Mouse (Mus musculus): ENCODE measurements around the gene Cd200r3. TPM values are rescaled to one million over a fixed set of nuclear protein-coding genes. Genes with fewer than 3 reads are reported as not detected.

The Cd200r3 gene
- total RNA-seq, 2 experiments from 2014 or later: not detected

DNA sequence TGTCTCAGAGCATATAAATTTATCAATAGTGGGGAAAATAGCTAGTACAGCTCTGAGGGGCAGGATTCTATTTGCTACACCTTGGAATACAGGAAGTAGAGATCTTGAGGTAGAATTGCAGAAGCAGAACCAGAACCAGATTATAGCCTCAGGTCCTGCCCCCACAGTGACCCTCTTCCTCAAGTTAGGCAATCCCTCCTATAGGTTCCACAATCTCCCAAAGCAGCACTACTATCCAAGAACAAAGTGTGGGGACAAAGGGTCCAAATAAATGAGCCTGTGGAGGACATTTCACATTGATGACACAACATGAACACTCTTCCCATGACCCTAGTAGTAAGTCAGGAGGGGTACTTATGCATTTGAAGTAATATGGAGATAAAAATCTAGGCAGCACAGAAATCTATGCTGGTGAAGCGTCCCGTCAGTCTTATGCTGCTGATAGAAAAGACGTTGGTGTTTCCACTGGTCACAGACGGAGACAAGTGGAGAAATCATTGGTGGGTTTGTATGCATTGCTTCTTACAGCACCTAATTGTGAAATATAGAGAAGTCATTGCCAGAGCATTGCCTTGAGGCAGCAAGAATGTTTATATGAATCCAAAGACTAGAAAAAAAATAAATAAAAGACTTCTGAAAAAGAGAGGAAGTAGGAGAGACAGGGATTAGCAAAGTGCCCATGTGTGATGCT is 45.3 kb downstream of the Cd200r3 start:
- no peak for DNase-seq

DNA sequence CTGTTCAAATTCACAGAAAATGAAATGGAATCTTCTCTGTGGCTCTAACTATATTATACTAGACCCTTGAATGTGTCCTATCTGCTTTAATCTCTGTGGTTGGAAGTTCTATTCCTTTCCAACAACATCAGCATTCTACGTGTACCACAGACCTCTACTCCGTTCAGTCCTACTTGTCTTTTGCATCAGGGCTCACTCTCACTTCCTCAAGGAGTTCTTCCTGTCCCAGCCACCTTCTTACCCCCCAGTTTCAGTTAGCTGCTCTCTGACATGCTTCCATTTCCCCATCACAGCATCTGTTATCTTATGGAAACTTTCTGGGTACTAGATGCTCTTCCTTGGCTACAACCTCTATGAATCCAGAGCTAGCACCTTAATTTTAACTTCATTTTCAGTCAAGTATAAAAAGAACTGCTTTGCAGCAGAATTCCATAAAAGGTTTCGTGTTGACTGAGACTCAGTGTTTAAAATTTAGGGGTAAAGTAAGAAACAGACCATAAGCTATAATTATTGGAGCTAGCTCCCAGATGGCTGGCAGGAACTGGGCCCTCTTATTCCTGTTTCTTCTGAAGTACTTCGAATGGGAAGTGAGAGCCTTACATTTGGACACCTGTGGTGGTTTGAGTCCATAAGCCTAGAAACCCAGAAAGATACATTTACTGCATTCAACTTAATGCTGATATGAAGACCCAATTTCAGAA is 50.0 kb downstream of the Cd200r3 start:
- DNase-seq: no peak

DNA sequence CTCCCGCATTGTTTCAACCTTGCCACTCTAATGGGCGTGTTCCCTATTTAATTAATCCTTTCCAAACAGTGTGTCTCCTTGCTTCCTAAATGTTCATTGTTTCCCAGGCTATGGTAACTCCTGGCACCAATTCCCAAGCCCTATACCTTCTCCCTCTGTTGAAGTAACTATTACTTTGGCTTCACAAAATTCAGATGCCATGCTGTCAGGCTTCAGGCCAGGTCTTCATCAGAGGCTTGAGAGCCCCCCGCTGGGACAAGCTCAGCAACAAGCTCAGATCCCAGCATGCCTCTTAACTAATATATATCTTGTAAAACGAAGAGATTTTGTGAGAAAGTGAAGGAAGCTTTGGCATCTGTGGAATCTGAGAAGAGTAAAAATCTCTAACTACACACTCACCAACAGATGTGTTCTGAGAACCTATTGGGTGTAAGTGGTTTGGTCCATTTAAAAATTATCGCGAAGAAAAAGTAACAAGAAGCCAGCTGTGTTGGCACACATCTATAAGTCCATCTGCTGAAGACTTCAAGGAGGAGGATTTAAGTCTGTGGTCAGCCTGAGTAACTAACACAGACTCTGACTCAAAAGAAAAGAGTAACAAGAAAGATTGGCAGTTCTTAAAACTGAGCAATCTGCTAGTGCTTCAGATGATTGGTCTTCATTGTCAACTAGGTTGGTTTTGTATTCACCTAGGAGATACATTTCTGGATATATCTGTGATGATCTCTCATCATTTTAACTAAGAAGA is 50.9 kb downstream of the Cd200r3 start:
- DNase-seq: no peak

GRCm38 (mm10) chr16:44995111-44995510 is 51.6 kb downstream of the Cd200r3 start:
- no peak for DNase-seq

DNA sequence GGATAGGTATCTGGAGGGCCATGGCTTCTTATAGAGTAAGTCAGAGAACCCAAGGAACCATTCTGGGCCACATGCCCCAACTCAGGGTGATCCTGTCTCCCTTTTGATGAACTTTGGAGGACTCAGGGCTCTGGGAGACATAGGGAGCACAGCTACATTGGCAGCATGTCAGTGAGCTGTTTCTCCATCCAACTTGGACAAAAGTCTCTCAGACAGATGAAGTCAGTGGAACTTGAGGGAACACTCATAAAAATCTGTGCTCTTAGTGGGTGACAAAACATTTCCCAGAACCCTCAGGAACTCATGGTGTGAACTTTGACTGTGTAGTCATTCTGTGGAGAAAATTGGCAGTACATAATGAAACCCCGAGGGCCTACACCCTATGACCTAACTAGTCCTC is 53.2 kb downstream of the Cd200r3 start:
- peak; percentile 57 for DNase-seq

- no peak for DNase-seq
Observed at GRCm38 (mm10) chr16:44999537-44999936, 56.1 kb downstream of the Cd200r3 start.

- DNase-seq: no peak
Observed at GRCm38 (mm10) chr16:45004443-45004842, 61.0 kb downstream of the Cd200r3 start.

DNA sequence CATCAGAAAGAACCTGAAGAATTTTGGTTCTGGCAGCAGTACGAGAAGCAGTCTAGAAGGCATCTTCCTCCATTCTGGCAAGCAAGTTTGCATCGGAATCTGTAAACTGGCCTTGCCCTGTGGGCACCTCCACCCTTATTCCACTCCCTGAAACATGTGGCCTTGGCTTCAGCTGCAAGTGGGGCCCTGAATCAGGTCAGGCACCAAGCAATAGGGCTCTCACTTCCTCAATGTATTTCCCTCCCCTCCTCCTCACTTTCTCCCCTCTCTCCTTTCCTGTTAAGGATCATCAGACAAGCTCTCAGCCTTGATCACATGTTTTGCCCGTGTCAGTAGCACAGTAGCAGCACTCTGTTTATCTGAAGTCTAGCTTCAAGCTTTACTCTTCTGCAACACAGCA is 61.8 kb downstream of the Cd200r3 start:
- no peak for DNase-seq

- no peak for DNase-seq
Observed at GRCm38 (mm10) chr16:45006971-45007370, 63.5 kb downstream of the Cd200r3 start.

GRCm38 (mm10) chr16:45007807-45008206 is 64.3 kb downstream of the Cd200r3 start:
- DNase-seq: no peak

GRCm38 (mm10) chr16:45009634-45010033 is 66.2 kb downstream of the Cd200r3 start:
- peak; percentile 73 for DNase-seq

DNA sequence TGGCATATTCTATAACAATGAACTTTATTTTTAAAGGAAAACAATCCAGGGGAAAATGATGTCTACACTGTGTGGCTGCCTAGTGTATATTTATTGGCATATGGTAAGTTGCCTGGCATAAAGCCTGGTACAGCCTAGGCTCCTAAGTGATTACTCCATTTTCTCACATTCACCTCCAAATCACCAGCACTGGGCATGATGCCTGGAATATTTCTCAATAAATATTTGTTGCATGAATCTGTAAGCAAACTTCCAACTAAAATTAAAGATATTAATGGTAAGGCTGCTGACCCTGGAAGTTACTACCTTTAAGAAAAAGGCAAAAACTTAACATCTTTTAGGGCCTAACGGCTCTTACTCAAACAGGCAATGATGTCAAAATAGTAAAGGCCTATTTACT is 72.1 kb downstream of the Cd200r3 start:
- no peak for DNase-seq

DNA sequence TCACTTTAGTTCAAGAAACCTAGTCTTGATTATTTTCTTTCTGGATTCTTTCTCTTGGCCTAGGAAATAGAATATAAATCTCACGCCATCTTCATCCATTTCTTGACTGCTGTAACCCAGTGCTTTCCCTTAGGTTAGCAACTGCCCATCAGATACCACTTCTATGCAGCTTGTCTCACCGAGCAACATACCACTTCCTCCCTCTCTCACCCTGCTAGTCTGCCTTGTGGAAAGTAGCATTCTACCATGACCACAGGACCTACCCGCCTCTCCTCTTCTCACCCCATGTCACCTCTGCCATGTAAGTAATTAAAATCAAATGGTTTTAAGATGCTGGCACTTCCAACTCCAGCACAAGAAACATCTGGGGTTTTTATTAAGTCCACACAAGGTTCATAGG is 73.0 kb downstream of the Cd200r3 start:
- DNase-seq: no peak

- no peak for DNase-seq
Observed at GRCm38 (mm10) chr16:45018868-45019267, 75.4 kb downstream of the Cd200r3 start.

DNA sequence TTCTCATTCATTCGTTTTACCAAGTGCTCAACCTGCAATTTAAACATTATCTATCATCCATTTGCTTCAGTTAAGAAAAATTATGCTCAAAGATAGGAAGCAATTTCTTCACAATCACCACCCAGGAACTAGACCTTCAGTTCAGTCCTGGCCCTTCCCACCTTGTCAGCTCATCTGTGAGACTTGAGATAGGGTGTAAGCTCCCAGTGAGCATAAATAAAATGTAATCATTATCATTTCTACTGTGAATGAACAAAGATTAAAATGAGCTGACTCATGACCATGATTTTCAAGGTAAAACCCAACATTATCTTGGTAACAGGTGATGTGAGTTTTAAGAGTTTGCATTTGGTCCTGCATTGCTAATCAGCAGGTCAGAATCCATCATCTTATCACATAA is 76.6 kb downstream of the Cd200r3 start:
- DNase-seq: no peak

DNA sequence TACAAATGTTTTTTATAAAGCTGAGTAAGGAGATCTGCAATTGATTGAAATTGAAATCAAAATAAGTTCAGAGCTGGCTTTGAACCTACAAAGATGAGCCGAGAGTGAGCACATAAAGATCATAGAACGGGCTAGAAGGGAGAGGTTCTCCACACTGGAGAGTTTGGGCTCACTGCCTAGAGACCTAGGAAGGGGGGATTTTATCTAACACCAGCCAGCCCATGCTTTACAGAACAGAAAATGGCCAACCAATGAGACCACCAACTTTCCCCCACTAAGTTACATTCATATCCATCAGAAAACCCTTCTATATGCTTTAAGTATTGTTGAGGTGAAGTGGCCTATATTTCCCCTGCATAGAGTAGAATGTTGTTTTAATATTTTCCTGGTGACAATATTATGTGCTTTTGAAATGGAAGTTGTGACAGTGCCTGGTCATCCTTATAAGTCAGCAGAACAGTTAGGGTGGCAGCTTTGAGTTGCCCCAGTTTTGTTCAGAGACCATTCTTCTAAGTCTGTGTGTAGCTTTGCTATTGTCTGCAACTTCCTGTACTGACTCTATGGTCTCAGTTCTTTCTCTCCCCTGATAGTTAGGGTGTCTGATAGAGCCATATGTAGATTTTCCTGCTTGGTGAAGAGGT is 77.3 kb downstream of the Cd200r3 start:
- DNase-seq: no peak

- DNase-seq: no peak
Observed at GRCm38 (mm10) chr16:45021443-45021842, 78.0 kb downstream of the Cd200r3 start.

DNA sequence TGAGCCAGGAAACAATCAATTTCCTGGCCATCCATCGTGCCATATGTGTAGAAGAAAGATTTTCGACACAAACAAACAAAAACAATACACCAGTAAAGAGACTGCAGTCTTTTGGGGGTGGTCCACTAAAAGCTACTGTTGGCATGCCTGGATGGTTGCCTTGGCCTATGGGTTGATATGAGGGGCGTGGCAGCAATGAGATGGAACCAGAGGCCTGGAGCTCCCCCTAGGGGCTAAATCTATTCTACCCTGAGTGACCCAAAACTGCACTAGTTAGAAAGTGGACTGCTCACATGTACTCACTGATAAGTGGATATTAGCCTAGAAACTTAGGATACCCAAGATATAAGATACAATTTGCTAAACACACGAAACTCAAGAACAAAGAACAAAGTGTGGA is 80.4 kb downstream of the Cd200r3 start:
- DNase-seq: peak; percentile 25

GRCm38 (mm10) chr16:45025321-45025720 is 81.8 kb downstream of the Cd200r3 start:
- DNase-seq: no peak

DNA sequence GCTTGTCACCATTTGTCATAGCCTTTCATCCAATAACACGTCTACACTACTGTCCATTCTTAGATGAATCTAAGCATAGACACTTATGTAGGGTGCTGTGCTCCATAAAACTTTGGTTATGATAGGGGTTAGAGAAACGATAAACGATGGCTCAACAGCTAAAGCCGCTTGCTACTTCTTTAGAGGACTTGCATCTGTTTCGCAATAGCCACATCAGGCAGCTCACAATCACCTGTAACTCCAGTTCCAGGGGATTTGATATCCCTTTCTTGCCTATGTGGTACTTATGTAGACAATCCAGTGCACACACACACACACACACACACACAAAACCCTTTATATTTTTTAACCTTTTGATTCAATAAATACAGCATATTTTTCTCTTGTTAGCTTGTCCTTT is 85.6 kb downstream of the Cd200r3 start:
- DNase-seq: no peak

DNA sequence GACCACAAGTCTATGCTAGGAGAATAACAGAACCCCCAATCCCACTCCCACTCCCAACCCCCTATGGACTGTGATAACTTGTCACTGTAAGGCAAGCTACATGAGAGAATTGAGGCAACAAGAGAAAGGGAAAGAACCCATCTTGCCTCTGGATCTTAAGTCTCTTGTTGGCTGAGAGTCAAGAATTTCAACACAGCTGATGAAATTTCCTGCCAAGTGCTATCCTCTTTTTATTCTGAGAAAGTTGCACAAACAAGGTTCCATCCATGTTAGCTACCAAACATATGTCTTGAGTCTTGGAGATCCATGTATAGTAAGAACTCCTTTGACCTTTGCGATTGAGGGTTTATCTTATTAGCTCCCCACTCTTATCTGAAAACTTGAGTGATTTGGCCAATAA is 86.0 kb downstream of the Cd200r3 start:
- no peak for DNase-seq

- DNase-seq: no peak
Observed at GRCm38 (mm10) chr16:45030127-45030526, 86.6 kb downstream of the Cd200r3 start.

DNA sequence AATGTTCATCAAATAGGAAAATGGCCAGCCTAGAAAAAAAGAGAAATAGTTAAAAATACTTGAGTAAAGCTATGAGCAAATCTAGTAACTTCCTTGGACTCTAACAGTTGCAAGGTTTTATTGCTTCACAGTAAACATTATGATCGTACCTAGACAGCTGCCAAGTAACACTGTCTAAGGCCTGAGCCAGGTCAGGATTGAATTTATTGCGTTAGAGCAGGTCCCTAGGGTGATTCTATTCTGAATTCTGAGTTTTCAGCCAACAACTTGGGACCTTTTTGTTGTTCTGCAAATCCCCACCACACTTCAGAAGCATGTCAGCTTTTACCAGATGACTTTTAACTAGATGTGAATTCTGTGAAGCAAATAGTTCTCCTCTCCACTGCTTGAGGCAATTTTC is 87.3 kb downstream of the Cd200r3 start:
- DNase-seq: peak; percentile 16
